Mouse (Mus musculus) kidney, embryonic 14.5 days (tissue): Measurements from ENCODE around the gene Cemip. TPM values are rescaled to one million over a fixed set of nuclear protein-coding genes. Genes with fewer than 3 reads are reported as not detected.

Experiments
- ATAC-seq: fragments of 200-750 bp; cut with Nextera tagmentation; 2 replicates; pipeline ENCODE4 v1.8.0; 2017; ENCODE audit warnings: moderate number of reproducible peaks, mild to moderate bottlenecking, moderate TSS enrichment, moderate library complexity; ENCODE audit not compliant: low FRiP score, low TSS enrichment
- H3K27ac ChIP-seq: fragments of 300-500 bp; sonication (generic); 2 replicates; pipeline ENCODE4 v1.5.1; 2014; ENCODE audit warnings: low read depth, mild to moderate bottlenecking, low read length, moderate library complexity, mixed read lengths
- H3K27me3 ChIP-seq: fragments of 300-500 bp; sonication (generic); 2 replicates; pipeline ENCODE4 v1.6.1; 2014; ENCODE audit warnings: mild to moderate bottlenecking, low read length; ENCODE audit not compliant: control insufficient read depth, insufficient read depth
- H3K36me3 ChIP-seq: fragments of 300-500 bp; sonication (generic); 2 replicates; pipeline ENCODE4 v1.6.1; 2014; ENCODE audit warnings: low read length, mixed read lengths; ENCODE audit not compliant: control insufficient read depth, insufficient read depth
- H3K4me1 ChIP-seq: fragments of 300-500 bp; sonication (generic); 2 replicates; pipeline ENCODE4 v1.6.1; 2014; ENCODE audit warnings: low read length, mixed read lengths; ENCODE audit not compliant: control insufficient read depth, insufficient read depth
- H3K4me2 ChIP-seq: fragments of 300-500 bp; sonication (generic); replicated peaks from 2 replicates; pipeline ENCODE4 v1.6.1; 2014; ENCODE audit warnings: low read depth, mild to moderate bottlenecking, low read length
- H3K4me3 ChIP-seq: fragments of 300-500 bp; sonication (generic); 2 replicates; pipeline ENCODE4 v1.5.1; 2014; ENCODE audit warnings: mild to moderate bottlenecking, low read length
- H3K9ac ChIP-seq: fragments of 300-500 bp; sonication (generic); 2 replicates; pipeline ENCODE4 v1.6.1; 2014; ENCODE audit warnings: low read depth, mild to moderate bottlenecking, low read length, moderate library complexity
- H3K9me3 ChIP-seq: fragments of 300-500 bp; sonication (generic); 2 replicates; pipeline ENCODE4 v1.6.1; 2016; ENCODE audit warnings: low read length; ENCODE audit not compliant: control insufficient read depth
- WGBS: fragments of 180-500 bp; shearing (Covaris S2); extraction: QIAGEN DNeasy Blood & Tissue Kit; methylation state at CpG from one replicate; pipeline ENCODE4 v1.1.7; 2014; 5-methylcytosine and 5-hydroxymethylcytosine counted together
- polyA plus RNA-seq: library from polyadenylated mRNA; unstranded; fragments of >200 nt; fragmentation: Nextera tagmentation; extraction: Ambion mirVana; gene quantifications from 2 replicates; pipeline ENCODE4 v1.2.1, GENCODE M21; 2014

Gene Cemip
- polyA plus RNA-seq, 1 experiment from 2014 or later, result 0.16 TPM

GRCm38 (mm10) chr7:84119216-84120105 lies 33.2 kb upstream of the Cemip start:
- no peaks in the 10 kb centered on the region for H3K9me3 ChIP-seq
- H3K9ac ChIP-seq, result no peak overlapping the region
- ATAC-seq, result peak; percentile 76
- no peaks in the 10 kb centered on the region for H3K27me3 ChIP-seq
- H3K4me1 ChIP-seq, result peaks cover 41% of the 10 kb centered on the region
- 38% methylated on average over 12 of the region's 12 CpGs for WGBS
- no peak overlapping the region for H3K4me2 ChIP-seq
- H3K4me3 ChIP-seq, result no peak overlapping the region
- no peak overlapping the region for H3K27ac ChIP-seq
- no peaks in the 10 kb centered on the region for H3K36me3 ChIP-seq

GRCm38 (mm10) chr7:84117543-84118122 lies 31.3 kb upstream of the Cemip start:
- Histone ChIP-seq H3K27ac (no peak overlapping the region), H3K4me1 (peaks cover 41% of the 10 kb centered on the region), H3K4me3 (no peak overlapping the region), H3K36me3 (peaks cover 7% of the 10 kb centered on the region; the same call in 1 of the 2 replicates), H3K4me2 (no peak overlapping the region), H3K9me3 (no peaks in the 10 kb centered on the region), H3K9ac (no peak overlapping the region), H3K27me3 (no peaks in the 10 kb centered on the region)
- no peak for ATAC-seq
- WGBS, result 83% methylated on average over 6 of the region's 6 CpGs

GRCm38 (mm10) chr7:84116621-84117542 lies 30.6 kb upstream of the Cemip start:
- no peak for ATAC-seq
- no peak overlapping the region for H3K4me2 ChIP-seq
- H3K4me3 ChIP-seq, result no peak overlapping the region
- no peak overlapping the region for H3K9ac ChIP-seq
- 52% methylated on average over 7 of the region's 7 CpGs for WGBS
- peaks cover 7% of the 10 kb centered on the region; the same call in 1 of the 2 replicates for H3K36me3 ChIP-seq
- no peak overlapping the region for H3K27ac ChIP-seq
- H3K9me3 ChIP-seq, result no peaks in the 10 kb centered on the region
- H3K4me1 ChIP-seq, result peaks cover 41% of the 10 kb centered on the region
- H3K27me3 ChIP-seq, result no peaks in the 10 kb centered on the region

GRCm38 (mm10) chr7:84115385-84115784 lies 29.1 kb upstream of the Cemip start:
- H3K4me3 ChIP-seq, result no peak overlapping the region
- no peak overlapping the region for H3K9ac ChIP-seq
- no peak for ATAC-seq
- peaks cover 11% of the 10 kb centered on the region; the same call in 1 of the 2 replicates for H3K36me3 ChIP-seq
- no peak overlapping the region for H3K4me2 ChIP-seq
- WGBS, result 52% methylated on average over 2 of the region's 2 CpGs
- H3K27ac ChIP-seq, result no peak overlapping the region
- no peaks in the 10 kb centered on the region for H3K9me3 ChIP-seq
- H3K4me1 ChIP-seq, result peaks cover 33% of the 10 kb centered on the region
- no peaks in the 10 kb centered on the region for H3K27me3 ChIP-seq

DNA sequence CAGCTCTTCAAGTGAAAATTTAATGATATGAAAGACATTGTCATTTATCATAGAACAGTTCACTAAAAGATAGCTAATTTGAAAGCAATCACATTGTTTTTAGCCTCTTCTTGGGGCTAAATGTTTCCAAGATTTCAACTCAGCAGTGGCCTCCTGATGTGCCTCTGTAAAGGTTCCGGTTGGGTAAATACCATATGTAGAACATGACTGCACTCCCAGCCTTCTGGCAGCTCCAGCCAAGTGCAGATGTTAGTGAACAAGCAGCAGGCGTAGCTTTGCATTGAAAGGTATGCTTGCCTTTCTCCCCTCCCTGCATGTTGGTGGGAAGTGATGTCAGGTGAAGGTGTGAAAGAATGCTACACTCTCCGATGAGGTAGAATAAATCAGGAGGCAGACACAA lies 28.5 kb upstream of the Cemip start:
- 65% methylated on average over 3 of the region's 3 CpGs for WGBS
- no peak overlapping the region for H3K9ac ChIP-seq
- H3K4me3 ChIP-seq, result no peak overlapping the region
- H3K9me3 ChIP-seq, result no peaks in the 10 kb centered on the region
- no peak overlapping the region for H3K4me2 ChIP-seq
- no peak overlapping the region for H3K27ac ChIP-seq
- H3K4me1 ChIP-seq, result peaks cover 27% of the 10 kb centered on the region
- no peaks in the 10 kb centered on the region for H3K27me3 ChIP-seq
- H3K36me3 ChIP-seq, result peaks cover 16% of the 10 kb centered on the region; the same call in 1 of the 2 replicates
- no peak for ATAC-seq

DNA sequence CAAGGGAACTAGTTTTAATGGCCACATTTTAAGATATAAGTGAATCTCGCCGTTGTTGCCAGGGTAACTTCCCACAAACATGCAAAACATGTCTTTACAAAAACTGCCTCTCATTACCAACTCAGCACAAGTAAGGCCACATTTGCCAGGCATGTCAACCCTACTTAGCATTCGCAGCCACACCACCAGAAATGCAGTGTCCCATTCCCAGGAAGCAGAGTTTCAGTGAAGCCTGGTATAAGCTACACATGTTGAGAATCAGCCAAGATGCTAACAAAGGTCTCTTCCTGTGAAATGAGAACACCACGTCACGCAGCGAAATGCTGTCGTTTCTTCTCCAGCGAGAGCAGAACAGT lies 26.7 kb upstream of the Cemip start:
- Histone ChIP-seq H3K4me1 (peaks cover 10% of the 10 kb centered on the region), H3K9ac (no peak overlapping the region), H3K9me3 (no peaks in the 10 kb centered on the region), H3K27ac (no peak overlapping the region), H3K27me3 (no peaks in the 10 kb centered on the region), H3K4me2 (no peak overlapping the region), H3K36me3 (peaks cover 26% of the 10 kb centered on the region), H3K4me3 (no peak overlapping the region)
- 88% methylated on average over 8 of the region's 8 CpGs for WGBS
- no peak for ATAC-seq

- H3K9me3 ChIP-seq, result no peaks in the 10 kb centered on the region
- no peak overlapping the region for H3K9ac ChIP-seq
- ATAC-seq, result no peak
- H3K27me3 ChIP-seq, result no peaks in the 10 kb centered on the region
- no peak overlapping the region for H3K4me3 ChIP-seq
- WGBS, result 86% methylated on average over 6 of the region's 6 CpGs
- H3K27ac ChIP-seq, result no peak overlapping the region
- peaks cover 10% of the 10 kb centered on the region; the same call in 1 of the 2 replicates for H3K4me1 ChIP-seq
- H3K4me2 ChIP-seq, result no peak overlapping the region
- H3K36me3 ChIP-seq, result peaks cover 26% of the 10 kb centered on the region
These were observed 26.2 kb upstream of the Cemip start for GRCm38 (mm10) chr7:84112351-84113034.

GRCm38 (mm10) chr7:84111716-84112350 lies 25.5 kb upstream of the Cemip start:
- H3K4me2 ChIP-seq, result no peak overlapping the region
- peaks cover 26% of the 10 kb centered on the region for H3K36me3 ChIP-seq
- H3K9ac ChIP-seq, result no peak overlapping the region
- H3K4me1 ChIP-seq, result peaks cover 10% of the 10 kb centered on the region; the same call in 1 of the 2 replicates
- no peak overlapping the region for H3K27ac ChIP-seq
- H3K27me3 ChIP-seq, result no peaks in the 10 kb centered on the region
- no peak overlapping the region for H3K4me3 ChIP-seq
- 47% methylated on average over 10 of the region's 10 CpGs for WGBS
- no peaks in the 10 kb centered on the region for H3K9me3 ChIP-seq
- ATAC-seq, result no peak
